Mouse (Mus musculus) gastrocnemius, adult 18-20 months (tissue): Measurements from ENCODE around the gene Ppfia1. TPM values are rescaled to one million over a fixed set of nuclear protein-coding genes. Genes with fewer than 3 reads are reported as not detected.

ENCODE experiments used
- DNase-seq: peaks from one replicate; pipeline ENCODE4 v3.0.0; 2021; ENCODE audit warnings: low spot score
- total RNA-seq, 2 experiments: library from RNA; stranded (reverse); gene quantifications; 2 replicates each; pipeline ENCODE4 v1.2.3; 2021

Gene Ppfia1
- total RNA-seq, 2 experiments from 2014 or later = 24.7 to 25.8 TPM

GRCm38 (mm10) chr7:144490201-144490873 lies 63.2 kb downstream of the Ppfia1 start:
- DNase-seq = no peak

- no peak for DNase-seq
Observed at GRCm38 (mm10) chr7:144489067-144489774, 64.3 kb downstream of the Ppfia1 start.

GRCm38 (mm10) chr7:144480314-144480713 lies 73.2 kb downstream of the Ppfia1 start:
- no peak for DNase-seq

- DNase-seq = no peak
Observed at GRCm38 (mm10) chr7:144479569-144479968, 74.0 kb downstream of the Ppfia1 start.

GRCm38 (mm10) chr7:144475741-144476140 lies 77.8 kb downstream of the Ppfia1 start:
- DNase-seq = no peak

GRCm38 (mm10) chr7:144473486-144473885 lies 80.0 kb downstream of the Ppfia1 start:
- DNase-seq = no peak

- no peak for DNase-seq
Observed at GRCm38 (mm10) chr7:144471103-144471502, 82.4 kb downstream of the Ppfia1 start.

- peak; percentile 89 for DNase-seq
Observed at GRCm38 (mm10) chr7:144470545-144471059, 82.9 kb downstream of the Ppfia1 start, which contains the start of gene Cttn. TSS of gene Cttn (minus strand) at chr7:144471009.

- DNase-seq = peak; percentile 4
Observed at GRCm38 (mm10) chr7:144469908-144470544, 83.5 kb downstream of the Ppfia1 start.

GRCm38 (mm10) chr7:144469181-144469641 lies 84.3 kb downstream of the Ppfia1 start:
- DNase-seq = no peak

- DNase-seq = no peak
Observed at GRCm38 (mm10) chr7:144468741-144469140, 84.8 kb downstream of the Ppfia1 start.

- DNase-seq = no peak
Observed at GRCm38 (mm10) chr7:144462577-144462976, 91.0 kb downstream of the Ppfia1 start.

- no peak for DNase-seq
Observed at GRCm38 (mm10) chr7:144461246-144461902, 92.2 kb downstream of the Ppfia1 start.

GRCm38 (mm10) chr7:144458881-144459280 lies 94.6 kb downstream of the Ppfia1 start:
- no peak for DNase-seq

- DNase-seq = peak; percentile 25
Observed at GRCm38 (mm10) chr7:144450661-144451060, 102.9 kb downstream of the Ppfia1 start.

GRCm38 (mm10) chr7:144449637-144450570 lies 103.6 kb downstream of the Ppfia1 start:
- peak; percentile 79 for DNase-seq

GRCm38 (mm10) chr7:144448186-144448585 lies 105.3 kb downstream of the Ppfia1 start:
- no peak for DNase-seq

- DNase-seq = no peak
Observed at GRCm38 (mm10) chr7:144447146-144447545, 106.4 kb downstream of the Ppfia1 start.

- DNase-seq = no peak
Observed at GRCm38 (mm10) chr7:144444788-144445187, 108.7 kb downstream of the Ppfia1 start.

GRCm38 (mm10) chr7:144441976-144442375 lies 111.6 kb downstream of the Ppfia1 start:
- DNase-seq = no peak
